Mouse (Mus musculus) NIH3T3 (cell line): ENCODE measurements around the gene Zbtb11.
"Not testable (repeated sequence)": the region's sequence is repeated elsewhere in the genome, so short reads cannot be mapped to it uniquely, and the experiment has no call there.

Experiments used
- DNase-seq: peaks from one replicate; pipeline ENCODE4 v3.0.0-alpha.2; 2012; ENCODE audit warnings: low read depth

The Zbtb11 gene

GRCm38 (mm10) chr16:56038090-56038489 is 64.4 kb downstream of the Zbtb11 start:
- DNase-seq, result no peak

GRCm38 (mm10) chr16:56048038-56048437 is 74.4 kb downstream of the Zbtb11 start, which contains the start of gene Senp7:
Gene Senp7, plus strand, starts transcription at chr16:56048338.
- DNase-seq, result not testable (repeated sequence)

- no peak for DNase-seq
These were observed 82.2 kb downstream of the Zbtb11 start for GRCm38 (mm10) chr16:56055911-56056310.

GRCm38 (mm10) chr16:56056944-56057590 is 83.4 kb downstream of the Zbtb11 start:
- DNase-seq, result no peak

GRCm38 (mm10) chr16:56058151-56058550 is 84.5 kb downstream of the Zbtb11 start:
- DNase-seq, result no peak
